Mouse (Mus musculus) hindbrain, embryonic 13.5 days (tissue): ENCODE data around the gene Blvra. TPM values are rescaled to one million over a fixed set of nuclear protein-coding genes. Genes with fewer than 3 reads are reported as not detected.

Experiments
- ATAC-seq: fragments of 200-750 bp; cut with Nextera tagmentation; 2 replicates; pipeline ENCODE4 v1.8.0; 2017; ENCODE audit warnings: moderate TSS enrichment; ENCODE audit not compliant: low FRiP score
- H3K27ac ChIP-seq: fragments of 300-500 bp; sonication (generic); 2 replicates; pipeline ENCODE4 v1.5.1; 2015; ENCODE audit warnings: inconsistent platforms, mild to moderate bottlenecking, moderate library complexity
- H3K27me3 ChIP-seq: fragments of 300-500 bp; sonication (generic); 2 replicates; pipeline ENCODE4 v1.6.1; 2015; ENCODE audit warnings: mild to moderate bottlenecking, inconsistent platforms
- H3K36me3 ChIP-seq: fragments of 300-500 bp; sonication (generic); 2 replicates; pipeline ENCODE4 v1.6.1; 2015; ENCODE audit warnings: mild to moderate bottlenecking, inconsistent platforms
- H3K4me1 ChIP-seq: fragments of 300-500 bp; sonication (generic); replicated peaks from 2 replicates; pipeline ENCODE4 v1.6.1; 2015; ENCODE audit warnings: inconsistent platforms
- H3K4me2 ChIP-seq: fragments of 300-500 bp; sonication (generic); 2 replicates; pipeline ENCODE4 v1.6.1; 2015; ENCODE audit warnings: inconsistent platforms, mild to moderate bottlenecking, moderate library complexity
- H3K4me3 ChIP-seq: fragments of 300-500 bp; sonication (generic); 2 replicates; pipeline ENCODE4 v1.5.1; 2015; ENCODE audit warnings: mild to moderate bottlenecking, inconsistent platforms
- H3K9ac ChIP-seq: fragments of 300-500 bp; sonication (generic); 2 replicates; pipeline ENCODE4 v1.6.1; 2015; ENCODE audit warnings: mild to moderate bottlenecking, inconsistent platforms
- H3K9me3 ChIP-seq: fragments of 300-500 bp; sonication (generic); 2 replicates; pipeline ENCODE4 v1.6.1; 2016; ENCODE audit warnings: inconsistent platforms
- WGBS: fragments of 180-500 bp; shearing (Covaris S2); methylation state at CpG from one replicate; pipeline ENCODE4 v1.1.7; 2015; 5-methylcytosine and 5-hydroxymethylcytosine counted together
- microRNA-seq: library from miRNA; unstranded; fragments of <30 nt; microRNA quantifications from one replicate; pipeline ENCODE4, GENCODE M21; 2016
- polyA plus RNA-seq: library from polyadenylated mRNA; unstranded; fragments of >200 nt; fragmentation: Nextera tagmentation; extraction: Ambion mirVana; gene quantifications from 2 replicates; pipeline ENCODE4 v1.2.1, GENCODE M21; 2015

Gene Blvra
- polyA plus RNA-seq, 1 experiment from 2014 or later, result 31.5 TPM

- Histone ChIP-seq H3K9ac (no peak overlapping the region), H3K9me3 (no peaks in the 10 kb centered on the region), H3K27ac (no peak overlapping the region), H3K36me3 (no peaks in the 10 kb centered on the region; the same call in 1 of the 2 replicates), H3K27me3 (no peaks in the 10 kb centered on the region), H3K4me1 (peaks cover 43% of the 10 kb centered on the region), H3K4me2 (no peak overlapping the region), H3K4me3 (no peak overlapping the region)
- no peak for ATAC-seq
- 97% methylated on average over 8 of the region's 8 CpGs for WGBS
These were observed 68.6 kb downstream of the Blvra start for GRCm38 (mm10) chr2:127139094-127139493.

- 100% methylated on average over 1 of the region's 1 CpGs for WGBS
- H3K36me3 ChIP-seq, result no peaks in the 10 kb centered on the region; the same call in 1 of the 2 replicates
- ATAC-seq, result no peak
- H3K4me2 ChIP-seq, result no peak overlapping the region
- H3K27ac ChIP-seq, result no peak overlapping the region
- no peaks in the 10 kb centered on the region for H3K27me3 ChIP-seq
- no peak overlapping the region for H3K9ac ChIP-seq
- peaks cover 38% of the 10 kb centered on the region for H3K4me1 ChIP-seq
- no peak overlapping the region for H3K4me3 ChIP-seq
- no peaks in the 10 kb centered on the region for H3K9me3 ChIP-seq
These were observed 69.1 kb downstream of the Blvra start for GRCm38 (mm10) chr2:127139605-127140004.

- H3K4me1 ChIP-seq, result peaks cover 36% of the 10 kb centered on the region
- WGBS, result 92% methylated on average over 7 of the region's 7 CpGs
- ATAC-seq, result no peak
These were observed 69.5 kb downstream of the Blvra start for GRCm38 (mm10) chr2:127140011-127140410.

GRCm38 (mm10) chr2:127142031-127142430 is 71.6 kb downstream of the Blvra start:
- H3K36me3 ChIP-seq, result no peaks in the 10 kb centered on the region; the same call in 1 of the 2 replicates
- peak overlapping the region; percentile 93 for H3K4me2 ChIP-seq
- H3K4me3 ChIP-seq, result peak overlapping the region; percentile 55
- peak overlapping the region; percentile 73; the same call in 1 of the 2 replicates for H3K9ac ChIP-seq
- no peaks in the 10 kb centered on the region for H3K9me3 ChIP-seq
- H3K4me1 ChIP-seq, result peaks cover 26% of the 10 kb centered on the region
- no peak for ATAC-seq
- peaks cover under 1% of the 10 kb centered on the region; the same call in 1 of the 2 replicates for H3K27me3 ChIP-seq
- H3K27ac ChIP-seq, result no peak overlapping the region
- WGBS, result 80% methylated on average over 10 of the region's 10 CpGs

More at GRCm38 (mm10) chr2:127140011-127140410, 69.5 kb downstream of the Blvra start:
- H3K9me3 ChIP-seq, result no peaks in the 10 kb centered on the region
- H3K4me3 ChIP-seq, result no peak overlapping the region
- H3K9ac ChIP-seq, result no peak overlapping the region
- no peak overlapping the region for H3K4me2 ChIP-seq
- H3K36me3 ChIP-seq, result no peaks in the 10 kb centered on the region; the same call in 1 of the 2 replicates
- no peaks in the 10 kb centered on the region for H3K27me3 ChIP-seq
- no peak overlapping the region for H3K27ac ChIP-seq

GRCm38 (mm10) chr2:127142577-127143157 is 72.2 kb downstream of the Blvra start:
- 12% methylated on average over 6 of the region's 6 CpGs for WGBS
- Histone ChIP-seq H3K9me3 (no peaks in the 10 kb centered on the region), H3K36me3 (no peaks in the 10 kb centered on the region; the same call in 1 of the 2 replicates), H3K27ac (no peak overlapping the region), H3K4me2 (peak overlapping the region; percentile 93), H3K9ac (peak overlapping the region; percentile 73), H3K27me3 (peaks cover 3% of the 10 kb centered on the region; the same call in 1 of the 2 replicates), H3K4me1 (peaks cover 21% of the 10 kb centered on the region), H3K4me3 (peak overlapping the region; percentile 55)
- ATAC-seq, result peak; percentile 40; the same call in 1 of the 2 replicates

- Histone ChIP-seq H3K27ac (no peak within 1 kb of the TSS), H3K4me1 (peaks cover 21% of the 10 kb centered on the region), H3K4me2 (peak within 1 kb of the TSS; percentile 93), H3K36me3 (no peaks in the 10 kb centered on the region; the same call in 1 of the 2 replicates), H3K9me3 (no peaks in the 10 kb centered on the region), H3K4me3 (peak within 1 kb of the TSS; percentile 55), H3K27me3 (peaks cover 3% of the 10 kb centered on the region; the same call in 1 of the 2 replicates), H3K9ac (peak within 1 kb of the TSS; percentile 73)
- WGBS, result 4% methylated on average over 31 of the region's 31 CpGs
- peak; percentile 84 for ATAC-seq
These were observed 72.9 kb downstream of the Blvra start, which contains the start of gene Itpripl1 for GRCm38 (mm10) chr2:127143158-127144063. TSS of gene Itpripl1 (minus strand) at chr2:127143442.

- no peak for ATAC-seq
- Histone ChIP-seq H3K9me3 (0 out of 2 replicates have a peak, but pooled peaks cover 3% of the 10 kb centered on the region), H3K4me1 (peaks cover 21% of the 10 kb centered on the region), H3K36me3 (no peaks in the 10 kb centered on the region), H3K27me3 (peaks cover 3% of the 10 kb centered on the region; the same call in 1 of the 2 replicates), H3K4me2 (no peak overlapping the region), H3K4me3 (no peak overlapping the region), H3K9ac (no peak overlapping the region), H3K27ac (no peak overlapping the region)
- WGBS, result 85% methylated on average over 3 of the region's 3 CpGs
These were observed 75.2 kb downstream of the Blvra start for GRCm38 (mm10) chr2:127145699-127146098.

Small RNA genes lying within 50 kb of the gene (microRNA-seq; reads per million reads assigned to microRNA genes)
- gene Gm24081, result not detected

Other genes starting within 250 kb of the Blvra start
- gene Trpm7, start 194.4 kb upstream of the Blvra start, polyA plus RNA-seq, result 36.9 and 40.4 TPM in 2 replicates
- 34.5 and 35.7 TPM in 2 replicates for gene Sppl2a, start 137.4 kb upstream of the Blvra start, polyA plus RNA-seq
- 11.5 and 13.2 TPM in 2 replicates for gene Ap4e1, start 61.9 kb upstream of the Blvra start, polyA plus RNA-seq
- gene Ncaph, start 63.3 kb downstream of the Blvra start, polyA plus RNA-seq, result 20.2 and 21.1 TPM in 2 replicates
- gene Itpripl1, start 72.8 kb downstream of the Blvra start, polyA plus RNA-seq, result 11.4 and 13.1 TPM in 2 replicates
- 1.7 and 2.0 TPM in 2 replicates for gene 1810024B03Rik, start 137.6 kb downstream of the Blvra start, polyA plus RNA-seq
- 51.0 and 53.7 TPM in 2 replicates for gene Snrnp200, start 137.7 kb downstream of the Blvra start, polyA plus RNA-seq
- 60.7 and 66.8 TPM in 2 replicates for gene Ciao1, start 177.2 kb downstream of the Blvra start, polyA plus RNA-seq
- gene Tmem127, start 177.2 kb downstream of the Blvra start, polyA plus RNA-seq, result 49.0 TPM in 2 replicates
- 74.2 and 79.5 TPM in 2 replicates for gene Stard7, start 199.6 kb downstream of the Blvra start, polyA plus RNA-seq